Mouse (Mus musculus): ENCODE measurements around the gene Fhl5. TPM values are rescaled to one million over a fixed set of nuclear protein-coding genes. Genes with fewer than 3 reads are reported as not detected.
"Not testable (repeated sequence)": the region's sequence is repeated elsewhere in the genome, so short reads cannot be mapped to it uniquely, and the experiment has no call there.

The Fhl5 gene
- total RNA-seq (2021) = under 1 TPM; 0.40 to 0.95 TPM
- long read RNA-seq, experiment 1 = 0 reads
- long read RNA-seq, experiment 2 = 0 reads

DNA sequence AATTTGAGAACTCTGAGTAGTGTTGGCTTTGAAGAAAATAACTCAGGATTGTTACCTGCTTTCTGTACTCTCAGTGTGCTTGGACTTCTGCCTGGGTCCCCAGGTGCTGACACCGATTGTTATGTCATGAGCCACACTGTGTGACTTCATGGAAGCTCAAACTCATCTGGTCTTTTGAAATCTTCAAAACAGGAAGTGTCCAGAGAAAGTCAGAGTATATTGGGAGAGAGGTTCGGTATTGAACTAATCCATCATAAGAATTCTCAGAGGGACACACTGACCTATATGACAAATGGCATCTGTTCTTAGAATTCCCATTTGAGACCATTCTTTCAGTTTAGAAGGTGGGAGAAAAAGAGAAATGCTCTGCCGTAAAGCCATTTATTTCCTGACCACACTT is at the start of gene Fhl5:
Gene Fhl5 (minus strand): TSS at position 101 of the 400 bp plus-strand sequence.
- DNase-seq = no peak

DNA sequence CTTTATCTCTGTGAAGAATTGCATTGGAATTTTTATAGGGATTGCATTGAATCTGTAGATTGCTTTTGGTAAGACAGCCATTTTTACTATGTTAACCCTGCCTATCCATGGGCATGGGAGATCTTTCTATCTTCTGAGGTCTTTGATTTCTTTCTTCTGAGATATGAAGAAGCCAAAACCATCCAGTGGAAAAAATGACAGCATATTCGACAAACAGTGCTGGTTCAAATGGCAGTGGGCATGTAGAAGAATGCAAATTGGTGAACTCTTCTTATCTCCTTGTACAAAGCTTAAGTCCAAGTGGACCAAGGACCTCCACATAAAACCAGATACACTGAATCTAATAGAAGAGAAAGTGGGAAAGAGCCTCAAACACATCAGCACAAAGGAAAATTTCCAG is 42.3 kb upstream of the Fhl5 start:
- not testable (repeated sequence) for DNase-seq

DNA sequence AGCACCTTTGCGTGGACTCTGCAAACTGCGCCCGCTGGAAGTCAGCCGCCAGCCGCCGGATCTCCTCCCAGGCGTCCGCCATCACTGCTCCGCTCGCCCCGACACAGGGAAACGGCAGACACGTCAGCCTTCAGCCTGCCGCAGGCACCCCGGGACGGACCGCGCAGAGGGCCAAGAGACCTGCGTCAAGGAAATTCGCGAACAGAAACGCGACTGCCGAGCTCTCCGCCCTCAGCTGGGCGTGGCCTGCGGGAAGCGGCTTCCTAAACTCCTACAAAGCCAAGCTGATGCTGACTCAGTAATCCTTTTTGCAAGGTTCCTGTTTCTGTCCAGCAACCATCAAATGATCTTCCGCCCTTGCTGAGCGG is 39.0 kb upstream of the Fhl5 start, which contains the start of gene Ufl1:
Gene Ufl1 (minus strand): TSS at position 151 of the 368 bp plus-strand sequence.
- DNase-seq = peak; percentile 98 to 99

DNA sequence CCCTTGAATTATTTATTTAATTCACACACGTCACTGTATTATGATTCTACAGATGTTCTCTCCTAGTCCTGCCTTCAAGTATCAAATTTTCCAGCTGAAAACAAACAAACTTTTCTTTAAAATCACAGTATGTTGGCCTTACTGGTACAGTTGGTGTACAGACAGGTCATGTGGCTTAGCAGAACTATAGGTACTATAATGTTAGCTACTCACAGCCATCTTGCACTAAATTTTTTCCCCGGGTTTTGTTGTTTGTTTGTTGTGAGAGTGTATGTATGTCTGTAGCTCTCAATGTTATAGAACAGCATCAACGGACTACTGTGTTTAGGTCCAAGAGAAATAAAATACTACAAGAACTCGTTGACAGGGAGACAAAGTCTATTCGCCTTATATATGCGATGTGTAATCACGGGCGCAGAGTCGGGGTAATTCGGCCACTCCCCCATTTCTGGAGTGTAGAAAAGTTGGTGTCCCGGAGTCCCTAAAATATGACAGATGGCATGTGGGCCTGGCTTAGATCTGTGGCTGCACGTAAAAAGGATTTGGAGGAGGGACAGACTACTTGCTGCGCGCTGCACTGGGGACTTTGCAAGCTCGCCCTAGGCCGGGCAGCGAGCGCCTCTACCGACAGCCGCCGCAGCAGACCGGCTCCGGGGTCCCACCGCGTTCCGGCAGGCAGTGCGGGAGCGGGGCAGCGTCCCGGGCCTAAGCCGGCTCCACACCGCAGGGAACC is 38.4 kb upstream of the Fhl5 start:
- DNase-seq = no peak

DNA sequence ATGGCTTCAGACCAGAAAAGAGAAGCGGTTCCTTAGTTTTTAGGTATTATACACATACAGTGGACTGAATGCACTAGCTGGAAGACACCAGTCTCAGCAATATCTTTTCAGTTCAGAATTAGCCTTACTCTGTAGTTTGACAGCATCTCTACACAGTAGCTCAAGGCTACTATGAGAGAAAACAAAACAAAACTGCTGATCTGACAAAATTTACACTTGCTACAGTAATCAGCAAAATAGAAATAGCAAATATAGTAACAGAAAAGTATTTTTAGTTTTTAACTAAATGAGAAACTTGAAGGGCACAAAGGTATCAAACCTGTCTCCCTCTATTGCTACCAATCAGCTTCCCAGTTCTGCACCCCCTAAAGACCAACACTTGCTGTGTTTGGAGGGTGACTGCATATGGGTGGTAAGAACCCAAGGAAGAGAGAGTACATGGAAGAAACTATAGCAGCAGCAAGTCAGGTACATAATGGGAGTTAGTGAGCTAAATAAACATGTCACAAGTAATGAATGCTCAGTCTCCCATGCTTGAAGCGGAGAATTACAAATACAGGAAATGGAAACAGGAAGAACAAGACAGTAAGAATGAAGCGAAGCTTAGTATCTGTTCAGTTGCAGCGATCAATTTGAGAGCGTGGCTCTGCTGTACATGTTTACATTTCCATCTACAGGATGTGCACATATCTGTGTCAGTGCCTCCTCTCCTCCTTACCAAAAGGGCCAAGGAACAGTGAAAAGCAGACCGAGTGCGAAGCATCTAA is 30.4 kb upstream of the Fhl5 start:
- no peak for DNase-seq

GRCm38 (mm10) chr4:25271926-25272325 is 29.2 kb upstream of the Fhl5 start:
- no peak for DNase-seq

- DNase-seq = no peak
These were observed 24.5 kb upstream of the Fhl5 start for GRCm38 (mm10) chr4:25267144-25267543.

GRCm38 (mm10) chr4:25257822-25258398 is 15.2 kb upstream of the Fhl5 start:
- no peak for DNase-seq

- DNase-seq = not testable (repeated sequence)
These were observed 7.0 kb downstream of the Fhl5 start for GRCm38 (mm10) chr4:25235663-25236062.

- not testable (repeated sequence) for DNase-seq
These were observed 8.9 kb downstream of the Fhl5 start for GRCm38 (mm10) chr4:25233767-25234166.

GRCm38 (mm10) chr4:25232546-25232945 is 10.1 kb downstream of the Fhl5 start:
- DNase-seq = no peak

- no peak for DNase-seq
These were observed 15.1 kb downstream of the Fhl5 start for GRCm38 (mm10) chr4:25227527-25227926.

DNA sequence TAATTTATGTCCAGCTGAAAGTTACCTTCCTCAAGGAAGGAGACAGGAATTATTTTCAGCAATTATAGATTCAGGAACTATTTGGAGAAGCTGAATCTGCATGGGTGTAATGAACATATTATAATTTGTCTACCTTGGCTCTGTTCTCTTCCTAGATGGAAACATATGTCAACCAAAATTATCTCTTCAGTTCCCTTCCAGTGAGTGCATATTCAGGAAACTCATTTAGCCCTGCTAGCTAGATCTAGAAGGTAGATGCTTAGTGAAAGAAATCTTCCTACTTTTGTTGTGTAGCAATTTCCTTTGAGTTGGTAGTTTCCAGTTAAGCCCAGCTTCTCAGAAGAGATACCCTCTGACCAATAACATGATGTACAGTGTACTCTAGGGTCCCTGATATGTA is 20.7 kb downstream of the Fhl5 start:
- DNase-seq = no peak

GRCm38 (mm10) chr4:25213451-25213850 is 29.2 kb downstream of the Fhl5 start:
- no peak for DNase-seq

DNA sequence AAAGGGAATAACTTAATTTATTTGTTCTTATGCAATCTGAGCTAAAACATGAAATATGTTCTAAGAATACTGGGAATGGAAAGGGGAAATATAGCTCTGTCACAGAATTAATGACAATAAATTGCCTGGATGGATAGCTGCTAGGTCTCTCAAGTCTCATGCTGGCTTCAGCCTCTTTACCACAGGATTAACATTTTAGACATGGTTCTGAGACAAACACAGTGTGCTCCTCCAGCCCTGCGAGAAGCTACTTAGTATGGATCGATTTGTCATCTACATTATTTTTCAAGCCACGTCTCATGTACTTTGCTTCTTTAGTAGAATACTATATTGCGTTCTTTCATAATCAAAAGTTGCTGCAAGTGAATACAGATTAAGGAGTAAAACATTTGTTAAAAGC is 36.5 kb downstream of the Fhl5 start:
- no peak for DNase-seq

GRCm38 (mm10) chr4:25197310-25197709 is 45.4 kb downstream of the Fhl5 start:
- DNase-seq = no peak

GRCm38 (mm10) chr4:25179617-25180208 is 63.0 kb downstream of the Fhl5 start:
- DNase-seq = no peak

Other genes with a start within 250 kb of the Fhl5 start
- gene Ufl1, start 38.9 kb upstream of the Fhl5 start, total RNA-seq (2021) = 10 to 100 TPM; 25.5 to 31.4 TPM